Mouse (Mus musculus) splenic B cell, adult 2 months (primary cell): ENCODE data around the gene Olfr1489.
"Not testable (repeated sequence)": the region's sequence is repeated elsewhere in the genome, so short reads cannot be mapped to it uniquely, and the experiment has no call there.

Experiments
- DNase-seq: peaks from one replicate; pipeline ENCODE4 v3.0.0-alpha.2; 2011; ENCODE audit warnings: low read depth, low spot score
- H3K27me3 ChIP-seq: 2 replicates; pipeline ENCODE4 v1.6.1; 2012; ENCODE audit warnings: mild to moderate bottlenecking, low read length, moderate library complexity, mixed read lengths; ENCODE audit not compliant: control insufficient read depth, poor library complexity, insufficient read depth, severe bottlenecking
- H3K36me3 ChIP-seq: 2 replicates; pipeline ENCODE4 v1.6.1; 2012; ENCODE audit warnings: mild to moderate bottlenecking, low read length, moderate library complexity, mixed read lengths; ENCODE audit not compliant: control insufficient read depth, poor library complexity, insufficient read depth, severe bottlenecking

Gene Olfr1489

DNA sequence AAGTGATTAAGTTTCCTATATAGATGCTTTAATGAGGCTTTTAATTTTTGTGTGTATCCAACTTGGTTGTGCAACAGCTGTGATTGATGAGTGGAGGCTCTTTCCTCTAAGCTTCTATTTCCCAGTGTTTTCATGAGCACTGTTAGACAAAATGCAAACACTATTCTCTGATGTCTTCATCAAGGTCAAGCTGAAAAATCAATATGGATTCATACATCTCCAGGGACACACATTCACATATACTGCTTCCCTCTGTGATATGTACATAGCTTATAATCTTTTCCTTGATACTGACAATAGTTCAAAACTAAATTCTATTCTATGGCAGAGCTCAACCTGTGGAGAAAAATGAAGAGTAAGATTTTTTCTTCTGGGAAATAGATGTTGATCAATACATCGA is at the start of gene Olfr1489:
TSS of gene Olfr1489 (plus strand) at position 301 of the 400 bp plus-strand sequence.
- Histone ChIP-seq H3K27me3 (no peaks in the 10 kb centered on the region), H3K36me3 (no peaks in the 10 kb centered on the region)
- DNase-seq, result no peak

- no peaks in the 10 kb centered on the region for H3K27me3 ChIP-seq
- no peak for DNase-seq
- H3K36me3 ChIP-seq, result no peaks in the 10 kb centered on the region
Measured at GRCm38 (mm10) chr19:13583211-13583610, 48.2 kb upstream of the Olfr1489 start, which contains the start of gene Olfr1484. Olfr1484 (plus strand) TSS chr19:13583511.

- not testable (repeated sequence) for DNase-seq, H3K27me3 ChIP-seq, H3K36me3 ChIP-seq
Measured at GRCm38 (mm10) chr19:13617075-13617474, 14.3 kb upstream of the Olfr1489 start, which contains the start of gene Olfr1487. Olfr1487 (plus strand) TSS chr19:13617375.

DNA sequence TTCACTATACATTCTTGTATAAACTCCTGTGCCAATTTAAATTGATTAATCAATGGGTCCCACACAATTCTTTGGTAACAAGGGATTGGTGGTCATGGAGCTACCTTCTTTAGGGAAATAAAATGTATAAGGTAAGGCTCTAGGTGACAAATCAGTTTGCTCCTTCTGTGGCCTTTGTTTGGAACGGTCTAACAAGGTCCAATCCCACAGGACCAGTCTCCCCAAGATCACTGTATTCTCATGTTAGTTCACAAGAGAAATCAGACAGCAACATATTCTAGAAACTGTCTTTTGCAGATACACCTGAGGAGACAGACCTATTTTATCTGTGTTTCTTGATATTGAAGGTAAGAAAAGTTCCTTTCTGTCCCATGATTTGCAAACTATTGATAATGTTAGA is 19.4 kb downstream of the Olfr1489 start, which contains the start of gene Olfr1490:
TSS of gene Olfr1490 (plus strand) at position 301 of the 400 bp plus-strand sequence.
- no peaks in the 10 kb centered on the region for H3K27me3 ChIP-seq
- no peak for DNase-seq
- H3K36me3 ChIP-seq, result no peaks in the 10 kb centered on the region
